Mouse (Mus musculus): ENCODE results near the gene Ubiad1.

GRCm38 (mm10) chr4:148397531-148398287 lies 46.9 kb downstream of the Ubiad1 start:
- TF ChIP-seq GATA1 (IDR thresholded peaks at IDR 0.05; ENCODE audit: low read length) (no peak), TAL1 (IDR thresholded peaks at IDR 0.05; ENCODE audit: low read length) (no peak)
